Mouse (Mus musculus) spleen, postnatal 4 days (tissue): ENCODE results near the gene Rln3.

Experiments used
- DNase-seq, 2 experiments: peaks; one replicate each; pipeline ENCODE4 v3.0.0; 2022; ENCODE audit warnings: low spot score in 2 of 2

Gene Rln3

DNA sequence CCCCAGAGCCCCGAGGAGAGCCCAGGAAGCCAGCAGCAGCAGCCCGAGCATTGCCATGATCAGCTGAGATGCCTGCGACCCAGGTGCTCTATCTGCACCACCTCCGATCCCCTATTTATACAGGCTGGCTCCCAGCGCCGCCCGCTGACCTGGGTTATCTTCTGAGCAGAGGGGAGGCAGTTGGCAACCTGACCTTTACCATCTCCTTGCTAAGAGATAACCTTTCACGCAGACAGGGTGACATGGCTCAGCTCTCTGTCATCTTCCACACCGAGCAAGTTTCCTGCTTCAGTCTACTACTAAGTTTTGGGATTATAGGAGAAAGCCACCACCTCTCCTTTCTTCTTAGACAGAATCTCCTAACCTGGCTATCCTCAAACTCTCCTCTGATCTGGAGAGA is at the start of gene Rln3:
Rln3 (minus strand) TSS at position 101 of the 400 bp plus-strand sequence.
- no peak for DNase-seq

DNA sequence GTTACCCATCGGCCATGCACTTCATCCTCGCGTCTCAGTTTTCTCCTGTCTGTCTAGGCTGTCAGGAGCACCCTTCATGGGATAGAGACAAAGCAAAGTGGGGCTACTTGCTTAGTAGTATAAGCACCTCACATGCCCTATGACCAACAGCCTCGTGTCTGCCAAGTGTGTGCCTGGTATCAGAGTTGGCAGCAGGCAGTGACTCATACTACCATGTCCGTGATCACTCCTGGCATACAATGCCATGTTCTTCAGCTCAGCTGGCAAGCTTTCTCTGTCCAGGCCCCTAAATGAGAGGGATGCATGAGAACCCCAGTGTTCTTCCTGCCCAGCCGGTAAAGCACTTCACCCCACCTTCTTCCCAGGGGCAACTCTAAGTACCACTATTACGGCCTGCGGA is 45.8 kb upstream of the Rln3 start:
- no peak for DNase-seq

DNA sequence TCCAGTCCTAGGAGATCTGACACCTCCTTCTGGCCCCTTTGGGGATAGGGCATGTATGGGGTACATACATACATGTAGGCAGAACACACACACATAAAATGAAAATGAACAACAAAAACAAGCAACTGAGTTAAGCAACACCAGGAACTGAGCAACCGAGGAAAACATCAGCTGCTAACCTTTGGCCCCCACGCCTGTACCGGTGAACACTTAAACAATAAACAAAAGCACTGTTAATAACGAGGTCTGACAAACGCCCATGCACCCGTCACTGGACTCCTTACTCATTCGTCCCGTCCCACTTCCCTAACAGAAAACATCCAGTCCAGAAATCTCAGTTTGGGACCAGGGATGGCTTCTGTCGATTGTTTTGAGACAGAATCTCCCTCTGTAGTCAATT is 44.5 kb upstream of the Rln3 start:
- DNase-seq = no peak

DNA sequence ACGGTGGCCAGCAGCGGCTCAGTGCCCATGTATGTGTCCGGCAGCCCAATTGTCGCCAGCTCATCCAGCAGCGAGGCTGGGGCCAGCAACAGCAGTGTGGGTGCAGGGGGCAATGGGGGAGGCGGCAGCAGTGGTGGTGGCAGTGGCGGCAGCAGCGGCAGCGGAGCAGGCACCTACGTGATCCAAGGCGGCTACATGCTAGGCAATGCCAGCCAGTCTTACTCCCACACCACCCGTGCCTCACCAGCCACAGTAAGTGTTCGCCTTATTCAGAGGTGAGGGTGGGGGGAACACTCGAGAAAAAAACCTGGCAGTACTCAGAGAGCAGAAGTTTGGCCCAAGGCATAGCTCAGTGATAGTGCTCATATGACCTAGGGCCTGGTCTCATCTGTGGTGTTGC is 43.0 kb upstream of the Rln3 start:
- DNase-seq = no peak

DNA sequence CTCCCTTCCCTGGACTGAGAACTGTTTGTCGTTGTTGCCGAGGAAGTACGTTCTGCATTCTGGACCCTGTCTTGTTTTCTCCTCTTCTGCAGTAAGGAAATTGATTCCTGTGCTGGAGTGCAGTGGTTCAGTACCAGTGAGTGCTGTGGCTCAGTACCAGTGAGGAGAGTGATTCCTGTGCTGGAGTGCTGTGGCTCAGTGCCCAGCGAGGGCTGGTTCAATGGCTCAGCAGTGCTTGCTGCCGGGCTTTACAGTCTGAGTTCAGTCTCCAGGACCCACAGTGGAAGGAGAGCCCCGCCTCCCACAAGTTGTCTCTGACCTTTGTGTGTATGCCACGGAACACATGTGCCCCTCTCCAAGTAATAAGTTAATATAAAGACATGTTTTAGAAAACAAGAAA is 42.4 kb upstream of the Rln3 start:
- no peak for DNase-seq

DNA sequence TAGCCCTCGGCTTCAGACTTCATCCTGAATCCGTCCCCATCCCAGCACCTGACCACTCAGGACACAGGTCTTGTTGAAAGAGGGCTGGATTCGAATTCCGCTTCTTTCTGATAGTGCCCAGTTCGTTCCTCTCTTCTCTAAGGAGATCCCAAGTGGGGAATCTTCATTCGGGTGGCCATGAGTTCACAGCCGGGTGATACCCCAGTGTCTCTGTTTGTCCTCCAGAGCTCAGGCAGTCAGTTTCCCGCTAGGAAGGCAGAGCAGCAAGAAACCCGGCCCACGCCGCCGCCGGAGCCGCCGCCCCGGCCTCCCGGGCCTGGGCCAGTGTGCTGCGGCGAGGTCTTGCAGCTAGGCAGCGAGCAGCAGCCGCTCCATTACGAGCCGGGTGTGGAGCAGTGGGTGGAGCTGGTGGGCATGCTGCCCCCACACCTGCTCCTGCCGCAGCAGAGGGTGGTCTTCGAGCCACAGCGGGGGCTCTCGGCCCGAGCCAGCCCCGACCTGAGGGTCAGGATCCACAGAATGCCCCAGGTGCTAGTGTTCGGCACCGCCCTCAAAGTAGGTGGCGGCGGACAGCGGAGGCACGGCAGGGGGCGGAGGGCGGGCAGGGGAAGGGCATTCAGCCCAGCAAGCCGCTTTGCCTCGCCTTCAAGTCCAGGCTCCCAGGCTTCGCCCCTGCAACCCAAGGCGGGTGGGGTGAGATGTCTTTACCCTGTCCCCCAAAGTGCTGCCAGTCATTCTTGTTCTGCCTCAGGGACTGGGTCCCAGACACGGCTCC is 39.7 kb upstream of the Rln3 start:
- DNase-seq = no peak

DNA sequence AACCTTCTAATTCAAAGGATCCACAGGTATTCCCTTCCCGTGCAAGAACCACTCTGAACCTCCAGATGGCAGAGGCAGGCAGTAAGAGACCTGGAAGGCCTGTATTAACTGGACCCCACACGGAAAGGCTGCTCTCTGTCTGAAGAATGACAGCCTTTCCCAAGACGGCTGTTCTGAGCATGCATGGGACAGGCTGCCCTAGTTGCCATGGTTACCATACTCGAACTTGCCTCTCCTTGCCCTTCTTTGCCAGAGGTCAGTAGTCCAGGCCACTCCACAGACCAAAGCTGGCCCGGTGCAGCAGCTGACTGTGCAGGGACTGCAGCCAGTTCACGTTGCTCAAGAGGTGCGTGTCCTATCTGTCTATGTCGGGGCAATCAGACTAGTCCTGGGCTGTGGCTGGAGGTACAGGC is 39.0 kb upstream of the Rln3 start:
- DNase-seq = no peak

DNA sequence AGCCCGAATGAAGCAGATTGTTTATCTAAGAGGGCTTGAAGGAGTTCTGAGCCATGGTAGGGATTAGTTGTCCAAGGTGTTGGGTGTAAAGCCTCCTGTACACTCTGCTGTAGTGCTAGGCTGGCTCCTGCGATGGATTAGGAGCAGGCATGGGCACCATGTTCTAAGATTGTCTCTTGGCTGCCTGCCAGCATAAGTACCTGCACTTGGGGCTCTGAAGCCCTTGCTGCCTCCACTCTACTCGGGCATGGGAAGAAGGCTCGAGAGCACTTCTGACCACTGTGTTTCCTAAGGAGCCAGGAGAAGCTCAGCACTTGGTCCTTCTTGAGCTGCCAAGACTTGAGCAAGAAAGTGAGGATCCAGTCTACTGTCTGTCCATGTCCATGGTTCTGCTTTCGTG is 34.4 kb upstream of the Rln3 start:
- DNase-seq = no peak

DNA sequence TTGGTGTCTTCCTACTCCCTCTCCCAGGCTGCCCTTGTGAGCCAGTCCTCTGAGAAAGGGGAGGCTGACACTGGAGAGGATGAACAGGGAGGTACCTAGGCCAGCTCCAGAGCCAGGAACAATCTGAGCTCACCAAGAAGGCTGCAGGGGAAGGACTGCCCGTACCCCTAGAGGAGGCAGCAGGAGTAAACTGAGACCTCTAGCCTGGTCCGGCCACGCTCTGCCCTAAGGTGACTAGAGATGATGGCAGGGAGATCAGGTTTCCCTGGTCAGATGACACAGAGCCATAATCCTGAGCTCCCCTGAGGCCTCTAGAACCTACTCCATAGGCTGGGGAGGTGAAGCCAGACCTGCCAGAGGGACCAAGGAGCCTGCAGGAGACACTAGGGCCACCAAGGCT is 32.0 kb upstream of the Rln3 start:
- DNase-seq = no peak

DNA sequence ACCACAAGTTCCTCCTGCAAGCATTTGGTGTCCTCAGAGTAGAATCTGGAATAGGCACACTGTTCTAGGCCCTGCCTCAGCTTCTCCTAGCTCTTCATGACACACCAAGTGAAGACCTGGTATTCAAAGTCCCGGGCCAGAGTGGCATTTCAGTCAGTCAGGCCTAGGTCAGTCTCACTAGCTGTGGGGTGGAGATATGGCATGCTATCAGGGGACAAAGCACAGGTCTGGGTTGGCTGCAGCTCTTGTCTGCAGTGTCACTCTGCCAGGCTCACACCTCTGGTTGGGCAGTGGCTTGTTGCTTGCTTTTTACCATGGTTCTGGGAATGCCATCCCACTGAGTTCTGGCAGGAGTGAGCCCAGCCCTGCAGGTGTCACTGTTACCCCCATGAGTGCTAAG is 31.6 kb upstream of the Rln3 start:
- no peak for DNase-seq

DNA sequence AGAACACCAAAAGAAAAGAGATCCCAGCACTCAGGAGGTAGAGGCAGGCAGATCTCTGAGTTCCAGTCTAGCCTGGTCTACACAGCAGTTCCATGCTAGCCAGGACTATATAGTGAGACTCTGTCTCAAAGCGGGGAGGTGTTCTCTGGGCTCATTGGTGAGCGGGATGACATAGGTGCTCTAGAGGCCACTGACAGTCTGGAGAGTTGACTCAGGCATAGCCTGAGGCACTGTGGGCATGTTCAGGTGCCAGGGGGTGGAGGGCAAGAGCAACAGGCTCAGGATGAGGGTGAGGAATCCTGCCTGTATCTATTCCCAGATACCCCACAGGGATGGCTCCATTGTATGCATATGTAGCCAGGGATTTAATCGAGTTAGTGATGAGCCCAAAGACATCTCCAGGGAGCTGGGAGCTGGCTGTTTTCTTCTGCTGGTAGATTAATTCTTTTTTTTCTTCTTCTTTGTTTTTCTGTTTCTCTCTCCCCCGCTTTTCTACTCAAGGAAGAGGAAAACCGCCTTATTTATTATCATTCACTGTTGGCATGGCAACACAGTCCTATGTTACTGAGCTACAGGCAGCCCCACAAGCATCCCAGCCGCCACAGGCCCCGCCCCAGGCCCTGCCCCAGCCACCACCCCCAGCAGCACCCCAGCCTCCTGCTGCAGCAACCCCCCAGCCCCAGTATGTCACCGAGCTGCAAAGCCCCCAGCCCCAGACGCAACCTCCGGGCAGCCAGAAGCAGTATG is 28.6 kb upstream of the Rln3 start:
- DNase-seq = no peak

DNA sequence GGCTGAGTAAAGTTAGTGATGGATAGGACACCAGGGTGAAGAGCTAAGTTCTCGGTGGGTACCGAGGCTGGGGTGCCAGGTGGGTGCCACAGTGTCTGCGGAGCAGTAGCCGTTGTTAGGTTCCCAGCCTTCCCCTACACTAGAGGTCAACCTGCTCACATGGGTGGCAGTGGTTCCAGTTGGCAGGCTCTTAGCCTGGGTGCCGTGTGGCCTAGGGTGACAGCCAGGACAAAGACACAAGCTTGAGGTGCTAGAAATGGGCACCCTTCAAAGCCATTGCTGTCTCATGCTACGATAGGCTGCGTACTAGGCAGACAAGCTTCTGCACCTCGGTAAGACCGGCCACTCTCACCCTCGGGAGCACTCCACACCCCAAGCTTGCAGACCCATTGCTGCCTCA is 27.5 kb upstream of the Rln3 start:
- DNase-seq = no peak

DNA sequence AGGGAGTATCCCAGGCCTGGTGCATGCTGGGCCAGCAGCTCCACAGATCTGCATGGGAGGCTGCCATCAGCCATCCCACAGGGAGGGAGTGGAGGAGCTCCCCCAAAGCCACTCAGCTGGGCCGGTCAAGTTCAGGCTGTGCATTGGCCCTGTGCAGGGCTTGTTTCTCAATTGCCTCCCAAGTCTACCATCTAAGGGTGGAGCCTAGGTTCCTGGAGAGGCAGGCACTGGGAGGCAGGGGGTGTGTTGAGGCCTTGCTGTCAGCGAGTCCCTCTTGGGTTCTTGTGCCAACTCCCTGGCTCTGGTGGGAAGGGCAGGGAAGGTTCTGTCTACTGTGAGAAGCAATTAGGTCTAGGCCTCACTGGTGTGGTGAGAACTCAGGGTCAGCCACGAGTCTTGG is 27.1 kb upstream of the Rln3 start:
- no peak for DNase-seq

DNA sequence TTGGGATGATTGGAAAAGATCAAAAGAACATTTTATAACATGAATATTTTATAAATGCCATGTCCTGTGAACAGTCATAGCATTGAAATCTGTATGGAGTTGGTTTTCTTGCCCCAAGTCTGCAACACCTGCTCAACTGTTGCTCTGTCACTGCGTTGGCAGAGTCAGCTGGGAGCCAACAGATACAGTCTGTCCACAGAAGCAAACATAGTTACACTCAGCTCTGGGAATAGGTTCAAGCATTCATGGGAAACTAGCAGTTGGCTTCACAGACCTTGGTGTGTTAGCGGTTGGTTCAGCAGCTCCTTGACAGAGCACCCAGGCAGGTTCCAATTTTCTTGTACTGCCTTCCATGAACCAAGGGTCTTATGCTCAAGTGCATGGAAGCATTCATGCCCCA is 25.9 kb upstream of the Rln3 start:
- DNase-seq = no peak

DNA sequence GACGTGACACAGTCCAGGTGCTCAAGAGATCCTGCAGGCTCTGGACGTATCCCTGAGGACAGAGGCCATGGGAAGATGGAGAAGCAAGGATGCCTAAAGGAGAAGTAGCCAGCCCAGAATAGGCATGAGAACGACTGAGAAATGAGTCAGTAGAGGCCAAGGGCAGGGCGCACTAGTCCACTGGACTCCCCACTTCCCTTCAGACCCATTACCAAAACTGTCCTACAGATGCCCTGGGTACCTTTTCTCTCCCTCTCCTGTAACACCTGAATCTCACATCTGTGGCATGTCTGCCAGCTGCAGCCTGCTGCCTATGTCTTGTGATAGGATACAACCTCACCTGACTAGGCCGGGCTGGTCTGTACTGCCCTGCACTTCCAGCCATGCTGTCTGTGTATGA is 25.4 kb upstream of the Rln3 start:
- DNase-seq = no peak

DNA sequence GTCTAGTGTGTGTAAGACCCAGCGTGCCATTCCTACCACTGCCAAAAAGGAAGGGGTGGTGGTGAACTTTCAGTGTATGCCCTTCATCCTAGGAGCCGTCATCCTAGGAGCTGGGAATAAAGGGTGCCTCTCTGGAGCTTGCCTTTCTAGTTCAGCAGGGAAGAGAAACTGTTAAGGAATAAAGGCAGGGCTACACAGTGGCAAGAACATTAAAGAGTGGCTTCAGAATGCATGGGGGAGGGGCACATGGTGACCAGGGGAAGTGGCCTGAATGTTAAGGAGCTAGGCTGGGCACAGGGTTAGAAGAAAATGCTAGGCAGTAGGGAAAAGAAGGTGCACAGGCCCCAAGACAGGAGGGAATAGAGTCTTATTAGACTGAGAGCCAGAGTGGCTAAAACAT is 24.9 kb upstream of the Rln3 start:
- DNase-seq = no peak

DNA sequence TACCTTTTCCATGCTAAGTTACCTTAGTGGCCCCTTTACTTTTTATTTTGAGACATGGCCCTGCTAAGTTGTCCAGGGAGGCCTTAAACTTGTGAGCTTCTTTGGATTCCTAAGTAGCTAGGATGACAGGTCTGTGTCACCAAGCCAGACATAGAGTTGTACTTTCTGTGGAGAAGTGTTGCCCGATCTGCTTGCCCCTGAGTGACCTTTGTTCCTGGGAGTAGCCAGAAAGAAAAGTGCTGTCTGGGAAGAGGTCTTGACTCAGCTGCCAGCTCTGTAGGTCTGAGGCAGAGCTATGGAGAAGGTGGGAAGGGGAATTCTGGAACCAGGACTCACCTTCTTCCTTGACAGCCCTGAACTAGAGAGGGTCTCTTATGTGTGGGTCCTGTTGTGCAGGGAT is 24.4 kb upstream of the Rln3 start:
- DNase-seq = no peak

DNA sequence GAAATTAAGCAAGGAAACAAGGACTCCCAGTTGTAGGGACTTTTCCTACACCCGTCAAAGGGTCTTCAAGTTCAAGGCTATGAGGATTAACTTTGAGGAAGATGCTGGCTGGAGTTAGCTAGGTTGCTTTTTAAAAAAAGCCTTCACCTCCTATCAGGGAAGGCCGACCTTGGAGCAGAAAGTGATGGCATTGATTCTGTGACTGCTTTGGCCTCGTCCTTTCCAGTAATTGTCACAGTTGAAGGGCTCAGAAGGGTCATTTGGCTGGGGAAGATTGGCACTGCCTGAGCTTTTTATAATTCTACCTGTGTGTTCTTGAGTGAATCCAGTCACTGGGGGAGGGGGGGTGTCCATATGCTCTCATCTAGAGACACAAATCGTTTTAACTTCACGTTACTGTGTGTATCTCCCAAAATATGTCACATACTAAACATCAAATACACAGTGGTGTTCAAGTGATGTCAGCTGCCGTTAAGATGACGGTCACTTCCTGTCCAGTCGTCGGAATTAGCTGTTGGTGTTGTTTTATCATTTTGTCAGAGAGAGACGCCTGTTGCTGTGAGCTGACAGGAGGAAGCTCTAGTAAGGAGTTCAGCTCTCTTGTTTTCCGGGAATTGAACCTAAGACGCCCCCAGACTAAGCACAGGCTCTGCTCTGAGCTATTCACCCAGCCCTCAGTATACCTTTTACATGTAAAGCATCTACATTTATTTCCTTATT is 23.7 kb upstream of the Rln3 start:
- DNase-seq = no peak

DNA sequence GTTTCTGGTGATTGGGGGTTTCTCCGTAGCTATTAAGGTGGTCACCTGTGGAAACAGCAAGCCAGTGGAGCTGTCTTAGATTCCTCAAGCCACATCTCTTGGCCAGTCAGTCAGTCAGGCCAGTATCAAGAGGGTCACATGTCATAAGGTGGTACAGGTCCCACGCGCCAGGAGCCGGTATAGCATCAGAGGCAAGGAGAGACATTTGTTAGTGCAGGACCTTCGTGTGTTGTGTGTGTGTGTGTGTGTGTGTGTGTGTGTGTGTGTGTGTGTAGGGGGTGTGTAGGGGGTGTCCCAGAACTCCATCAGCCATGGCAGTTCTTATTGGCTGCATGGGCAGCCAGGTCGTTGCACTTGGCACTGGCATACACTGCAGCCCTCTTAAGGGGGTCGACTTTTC is 23.1 kb upstream of the Rln3 start:
- no peak for DNase-seq

DNA sequence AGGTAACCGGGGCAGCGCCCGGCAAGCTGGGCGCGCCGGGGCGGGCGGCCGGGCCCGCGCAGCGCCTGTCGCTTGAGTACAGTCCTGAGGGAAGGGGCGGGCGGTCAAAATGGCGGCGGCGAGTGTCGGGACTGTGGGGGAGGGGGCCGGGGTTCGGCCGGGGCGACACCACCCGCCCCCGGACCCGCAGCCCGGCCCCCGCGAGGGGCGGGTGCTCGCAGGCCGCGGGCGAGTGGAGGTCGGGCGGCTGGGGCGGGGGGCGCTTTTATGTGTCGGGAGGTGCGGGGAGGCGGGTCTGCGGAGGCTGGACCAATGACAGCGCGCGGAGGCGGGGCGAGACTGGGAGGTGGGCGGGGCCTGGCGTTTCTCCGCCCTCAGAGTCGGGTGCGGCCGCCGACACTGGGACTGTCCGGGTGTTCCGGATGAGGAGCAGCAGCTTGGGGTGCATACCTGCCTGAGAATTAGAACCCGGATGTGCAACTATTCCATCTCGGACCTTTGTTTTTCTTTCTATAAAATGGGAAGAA is 22.3 kb upstream of the Rln3 start:
- DNase-seq = peak; percentile 98 to 100

DNA sequence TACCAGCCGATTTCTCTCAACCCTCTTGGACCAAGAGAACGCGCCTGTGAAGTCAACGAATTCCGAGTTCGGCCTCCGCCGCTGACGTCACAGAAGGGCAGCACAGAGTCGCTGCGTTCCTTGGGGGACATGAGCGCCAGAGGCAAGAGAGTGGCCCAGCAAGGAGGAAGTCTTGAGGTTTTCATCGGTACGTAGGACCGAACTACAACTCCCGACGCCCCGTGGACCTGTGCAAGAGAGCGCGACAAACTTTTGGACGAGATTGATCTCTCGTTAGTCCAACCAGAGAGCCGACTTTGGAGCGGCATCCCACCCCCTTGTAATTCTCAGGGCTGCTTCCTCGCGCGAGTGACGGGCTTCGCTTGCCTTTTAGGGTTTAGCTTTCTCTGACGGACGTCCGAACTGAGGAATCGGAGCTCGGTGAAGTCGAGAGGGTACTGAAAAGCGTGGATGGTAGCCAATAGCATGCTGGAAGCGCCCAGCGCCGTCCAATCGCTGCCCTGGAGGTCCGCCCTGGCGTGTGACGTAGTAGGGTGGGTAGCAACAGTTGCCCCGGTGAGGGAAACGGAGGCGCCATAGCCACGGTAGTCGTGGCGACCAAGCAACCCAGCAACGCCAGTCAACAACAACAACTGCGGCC is 21.6 kb upstream of the Rln3 start, which contains the start of gene Rfx1:
Rfx1 (plus strand) TSS at position 544 of the 640 bp plus-strand sequence.
- peak; percentile 97 to 98 for DNase-seq

DNA sequence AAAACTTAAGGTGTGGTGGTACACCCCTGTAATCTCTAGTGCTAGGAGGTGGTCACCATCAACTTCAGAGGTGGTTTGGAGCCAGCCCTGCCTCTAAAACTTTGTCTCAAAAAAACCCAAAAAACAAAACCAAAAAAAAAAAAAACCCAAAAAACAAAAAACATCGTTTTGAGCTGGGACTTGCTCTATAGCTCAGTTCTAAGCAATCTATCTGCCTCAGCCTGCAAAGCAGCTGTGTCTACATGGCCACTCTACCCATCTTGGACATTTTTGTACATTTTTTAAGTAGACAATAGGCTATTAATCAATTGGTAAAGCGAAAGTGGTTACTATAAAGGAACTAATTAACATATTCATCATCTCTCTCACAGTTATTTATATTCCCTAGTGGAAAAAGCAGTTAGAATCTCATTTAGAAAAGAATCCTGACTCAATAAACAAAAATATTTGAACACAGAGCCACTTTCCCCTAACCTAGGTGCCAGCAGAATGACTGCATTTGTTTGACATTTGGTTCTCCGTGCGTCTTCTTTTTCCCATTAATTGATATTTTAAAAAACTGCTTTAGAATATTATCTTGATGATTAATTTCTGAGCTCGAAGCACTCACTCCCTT is 20.8 kb upstream of the Rln3 start:
- no peak for DNase-seq
